Mouse (Mus musculus) ES-CJ7 (cell line): ENCODE results near the gene Cav1.

Experiments
- DNase-seq: peaks from one replicate; pipeline ENCODE4 v3.0.0; 2011; ENCODE audit warnings: low read depth, low spot score

The Cav1 gene

DNA sequence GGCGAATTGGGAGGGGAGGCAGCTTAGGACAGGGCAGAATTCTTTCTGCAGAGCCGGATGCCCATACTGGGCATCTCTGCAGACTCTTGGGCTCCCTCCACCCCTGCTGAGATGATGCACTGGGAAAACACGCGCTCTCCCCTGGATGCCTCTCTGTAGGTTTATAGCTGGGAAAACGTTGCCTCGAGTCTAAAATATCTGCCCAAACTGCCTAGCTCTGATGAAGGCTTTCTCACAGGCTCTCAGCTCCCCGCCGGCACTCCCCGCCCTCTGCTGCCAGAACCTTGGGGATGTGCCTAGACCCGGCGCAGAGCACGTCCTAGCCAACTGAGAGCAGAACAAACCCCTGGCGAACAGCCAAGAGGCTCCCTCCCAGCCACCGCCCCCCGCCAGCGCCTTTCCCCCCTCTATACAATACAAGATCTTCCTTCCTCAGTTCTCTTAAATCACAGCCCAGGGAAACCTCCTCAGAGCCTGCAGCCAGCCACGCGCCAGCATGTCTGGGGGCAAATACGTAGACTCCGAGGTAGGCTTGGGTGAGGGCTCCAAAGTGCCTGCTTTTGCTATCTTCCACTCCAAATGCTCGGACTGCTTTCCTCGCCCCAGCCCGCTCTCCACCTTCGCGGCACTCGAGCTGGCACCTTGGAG is at the start of gene Cav1:
Gene Cav1, plus strand, starts transcription at position 382 of the 648 bp plus-strand sequence.
- DNase-seq: peak; percentile 68

DNA sequence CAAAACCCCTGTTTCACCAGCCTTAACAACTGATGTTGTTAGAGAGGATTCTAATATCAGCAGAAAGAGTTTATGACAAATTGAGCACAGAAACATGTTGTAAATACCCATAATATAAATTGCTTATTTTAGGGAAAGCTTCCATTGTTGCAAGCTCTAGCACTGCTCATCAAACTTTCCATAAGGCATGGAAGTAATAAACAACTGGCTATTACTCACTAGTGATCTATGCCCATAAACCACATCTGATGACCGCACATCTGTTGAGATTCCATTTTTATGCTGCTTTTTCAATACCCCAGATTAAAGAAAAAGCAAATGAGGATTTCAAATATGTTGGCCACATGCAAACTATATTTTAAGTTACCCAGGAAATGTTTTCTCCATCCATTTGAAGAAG is 48.0 kb upstream of the Cav1 start:
- no peak for DNase-seq

DNA sequence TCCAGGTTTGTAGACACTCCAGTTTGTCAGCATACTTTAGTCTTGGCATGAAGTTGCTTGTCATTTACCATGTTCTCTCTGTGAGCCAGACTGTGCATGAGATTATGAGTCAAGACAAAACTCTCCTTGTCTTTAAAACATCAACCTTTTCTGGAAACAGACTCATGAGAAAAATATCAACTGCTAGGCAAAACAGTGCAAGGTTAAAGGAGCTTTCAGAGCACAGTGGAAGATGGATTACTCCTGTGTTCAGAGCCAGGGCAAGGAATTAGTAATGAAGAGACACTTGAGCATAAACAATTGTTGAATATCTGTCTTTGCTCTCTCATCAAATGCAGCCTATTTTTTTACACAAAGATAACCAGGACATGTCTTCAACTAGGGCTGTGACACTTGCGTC is 47.2 kb upstream of the Cav1 start:
- no peak for DNase-seq

DNA sequence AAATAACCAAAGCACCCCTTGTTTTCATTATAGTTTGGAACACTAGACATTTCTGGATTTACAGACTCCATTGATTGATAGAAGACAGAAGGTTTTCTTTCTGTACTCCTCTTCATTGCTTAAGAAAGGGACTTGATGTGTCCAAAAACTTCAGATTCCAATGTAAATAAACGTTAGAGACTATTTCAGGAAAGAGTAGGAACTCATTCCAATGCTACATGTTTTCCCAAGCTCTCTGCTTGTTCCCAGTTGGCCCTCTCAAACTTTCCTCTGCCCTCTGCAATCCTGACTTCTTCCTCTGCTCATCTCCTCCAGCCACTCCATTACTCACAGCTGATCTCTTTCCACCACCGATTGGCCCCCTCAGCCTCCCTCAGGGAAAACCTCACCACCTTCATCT is 43.3 kb upstream of the Cav1 start:
- no peak for DNase-seq

DNA sequence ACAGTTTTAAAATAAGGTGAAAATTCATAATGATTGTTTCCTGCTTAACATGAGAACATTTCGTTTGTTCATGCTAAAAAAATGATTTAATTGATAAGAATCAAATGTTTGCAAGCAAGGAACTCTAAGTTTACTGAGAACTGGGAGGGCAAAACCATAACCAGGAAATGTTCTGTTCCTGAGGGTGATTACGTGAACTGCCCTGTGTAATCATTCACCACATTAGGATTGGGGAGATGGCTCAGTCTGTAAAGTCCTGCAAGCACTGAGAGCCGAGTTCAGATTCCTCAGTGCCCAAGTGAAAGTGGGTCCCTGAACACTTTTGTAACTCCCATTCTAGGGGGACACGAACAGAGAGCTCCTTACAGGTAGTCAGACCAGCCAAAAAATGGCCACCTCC is 41.1 kb upstream of the Cav1 start:
- no peak for DNase-seq

DNA sequence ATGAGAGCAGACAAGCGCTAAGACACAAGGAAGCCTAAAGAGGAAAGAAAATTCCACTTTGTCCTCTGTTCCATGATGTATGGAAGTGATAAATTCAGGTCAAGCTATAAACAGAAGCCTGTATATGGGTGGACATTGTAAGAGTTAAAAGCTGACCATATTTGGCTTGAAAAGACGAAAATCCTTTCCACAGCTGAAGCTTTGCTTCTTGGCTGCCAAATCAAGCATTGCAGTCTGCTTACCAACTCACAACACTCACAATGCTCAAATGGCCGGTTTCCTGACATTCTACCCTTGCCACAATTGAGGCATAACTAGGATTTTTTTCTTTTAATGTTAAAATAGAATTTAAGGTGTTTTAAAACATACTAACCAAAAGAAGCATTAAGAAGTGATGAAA is 39.7 kb upstream of the Cav1 start:
- DNase-seq: no peak

GRCm38 (mm10) chr6:17278366-17278765 is 27.8 kb upstream of the Cav1 start:
- DNase-seq: no peak

- DNase-seq: peak; percentile 27
These were observed 25.0 kb upstream of the Cav1 start, which contains the start of gene Cav2 for GRCm38 (mm10) chr6:17280939-17281756. Gene Cav2 (plus strand): TSS chr6:17281185.

GRCm38 (mm10) chr6:17281757-17282092 is 24.4 kb upstream of the Cav1 start:
- no peak for DNase-seq

GRCm38 (mm10) chr6:17282159-17282558 is 24.0 kb upstream of the Cav1 start:
- DNase-seq: no peak

GRCm38 (mm10) chr6:17283834-17284233 is 22.3 kb upstream of the Cav1 start:
- DNase-seq: no peak

DNA sequence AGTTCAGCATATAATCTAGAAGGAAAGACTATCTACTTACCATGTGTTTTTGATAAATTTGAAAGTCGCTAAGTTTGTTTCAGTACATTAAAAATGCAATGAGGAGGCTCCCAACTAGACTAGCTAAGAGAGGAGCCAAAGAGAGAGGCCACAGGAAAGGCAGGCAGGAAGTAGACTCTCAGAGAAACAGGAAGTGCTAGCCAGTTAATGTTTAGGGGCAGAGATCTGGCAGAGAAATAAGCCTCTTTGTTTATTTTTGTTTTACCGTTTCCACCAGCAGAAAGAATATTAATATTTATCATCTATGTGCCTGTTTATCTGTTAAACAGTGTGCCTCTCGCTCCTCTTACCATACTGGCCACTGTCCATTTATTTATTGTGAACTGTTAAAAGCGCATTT is 19.8 kb upstream of the Cav1 start:
- no peak for DNase-seq

GRCm38 (mm10) chr6:17295116-17295515 is 11.0 kb upstream of the Cav1 start:
- DNase-seq: no peak

DNA sequence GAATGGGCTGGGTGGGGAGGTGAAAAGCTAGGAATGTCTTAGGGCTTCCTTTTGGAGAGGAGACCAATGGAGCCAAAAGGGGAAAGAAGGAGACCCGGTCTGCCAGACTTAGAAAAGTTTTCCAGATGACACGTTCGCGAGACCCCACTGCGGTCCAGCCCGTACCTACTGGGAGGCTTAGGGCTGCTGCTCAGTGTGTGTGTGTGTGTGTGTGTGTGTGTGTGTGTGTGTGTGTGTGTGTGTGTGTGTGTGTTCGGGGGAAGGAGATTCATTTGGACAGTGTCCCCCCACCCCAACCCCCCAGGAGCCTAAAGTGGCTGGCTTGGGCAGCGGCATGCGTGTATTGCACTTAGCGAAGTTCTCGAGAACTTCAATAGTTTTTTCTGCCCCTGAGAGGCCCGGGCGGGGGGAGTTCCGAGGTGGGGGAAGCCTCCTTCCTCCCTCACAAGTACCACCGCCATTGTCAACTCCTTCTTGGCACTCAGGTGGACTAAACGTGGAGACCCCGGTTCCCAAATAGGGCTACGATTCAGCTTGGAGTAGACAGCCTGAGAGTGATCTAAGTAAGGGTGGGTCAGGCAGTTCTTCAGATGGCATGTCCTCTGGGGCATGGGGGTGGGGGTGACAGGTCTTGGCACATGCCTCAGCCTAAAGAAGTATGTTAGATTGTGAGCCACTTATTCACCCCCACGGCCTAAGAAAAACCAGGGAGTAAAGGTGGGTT is 629 bp downstream of the Cav1 start:
- peak; percentile 10 for DNase-seq

DNA sequence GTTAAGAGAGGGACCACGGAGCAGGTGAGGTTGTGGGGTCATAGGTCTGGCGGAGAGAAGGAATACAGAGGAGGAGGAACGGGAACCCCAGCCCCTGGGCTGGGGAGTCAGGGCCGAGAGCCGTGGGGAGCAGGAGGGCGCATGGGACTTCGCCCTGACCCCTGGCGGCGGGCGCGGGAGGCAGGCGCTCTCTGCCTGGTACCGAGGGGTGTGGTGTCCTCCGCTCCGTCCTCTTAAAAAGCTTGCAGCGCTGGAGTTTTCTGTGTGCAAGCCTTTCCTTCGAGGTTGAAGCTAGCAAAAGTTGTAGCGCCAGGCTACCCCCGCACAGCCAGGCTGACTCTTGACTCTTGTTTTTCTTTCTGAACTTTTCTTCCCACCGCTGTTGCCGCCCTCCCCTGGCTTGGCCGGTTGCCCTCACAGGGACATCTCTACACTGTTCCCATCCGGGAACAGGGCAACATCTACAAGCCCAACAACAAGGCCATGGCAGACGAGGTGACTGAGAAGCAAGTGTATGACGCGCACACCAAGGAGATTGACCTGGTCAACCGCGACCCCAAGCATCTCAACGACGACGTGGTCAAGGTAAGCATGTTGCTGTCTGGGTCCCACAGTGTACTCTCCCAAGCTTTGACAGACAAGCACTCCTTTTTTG is 1.5 kb downstream of the Cav1 start:
- DNase-seq: peak; percentile 42

DNA sequence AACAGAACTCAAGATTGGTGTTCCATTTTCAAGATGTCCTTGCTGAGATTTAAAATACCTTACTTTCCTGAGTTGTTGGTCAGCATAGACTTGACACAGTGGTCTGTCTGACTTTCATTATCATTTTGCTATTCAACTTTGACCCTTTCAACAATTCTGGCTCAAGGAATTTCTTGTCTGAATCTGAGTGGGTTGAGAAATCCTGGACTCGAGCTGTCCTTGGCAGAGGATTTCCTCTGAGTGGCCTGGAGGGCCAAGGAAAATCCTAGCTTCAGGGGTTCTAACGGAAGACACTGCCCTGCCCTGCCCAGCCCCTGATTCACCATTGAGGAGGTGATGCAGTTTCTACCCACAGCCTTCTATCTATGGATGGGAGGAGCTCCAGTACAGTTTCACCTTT is 2.5 kb downstream of the Cav1 start:
- DNase-seq: no peak

- no peak for DNase-seq
These were observed 3.1 kb downstream of the Cav1 start for GRCm38 (mm10) chr6:17309260-17309659.

DNA sequence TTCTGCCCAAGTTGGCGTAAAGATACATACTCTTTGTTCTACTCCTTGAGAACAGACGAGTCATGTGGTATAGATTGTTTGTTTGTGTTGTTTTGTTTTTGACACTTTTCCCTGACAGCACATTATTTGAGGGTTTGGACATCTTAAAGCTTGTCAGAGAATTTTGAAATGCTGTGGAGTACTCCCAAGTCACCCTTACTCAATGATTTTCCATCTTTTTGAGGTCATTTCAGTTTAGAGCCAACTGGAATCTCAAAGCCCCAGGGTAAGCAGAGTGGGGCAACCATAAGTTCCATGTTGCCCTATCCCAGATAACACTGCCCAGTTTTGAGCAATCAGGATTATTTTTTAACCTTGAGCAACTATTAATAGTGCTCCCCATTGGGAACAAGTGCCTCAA is 8.1 kb downstream of the Cav1 start:
- DNase-seq: no peak

DNA sequence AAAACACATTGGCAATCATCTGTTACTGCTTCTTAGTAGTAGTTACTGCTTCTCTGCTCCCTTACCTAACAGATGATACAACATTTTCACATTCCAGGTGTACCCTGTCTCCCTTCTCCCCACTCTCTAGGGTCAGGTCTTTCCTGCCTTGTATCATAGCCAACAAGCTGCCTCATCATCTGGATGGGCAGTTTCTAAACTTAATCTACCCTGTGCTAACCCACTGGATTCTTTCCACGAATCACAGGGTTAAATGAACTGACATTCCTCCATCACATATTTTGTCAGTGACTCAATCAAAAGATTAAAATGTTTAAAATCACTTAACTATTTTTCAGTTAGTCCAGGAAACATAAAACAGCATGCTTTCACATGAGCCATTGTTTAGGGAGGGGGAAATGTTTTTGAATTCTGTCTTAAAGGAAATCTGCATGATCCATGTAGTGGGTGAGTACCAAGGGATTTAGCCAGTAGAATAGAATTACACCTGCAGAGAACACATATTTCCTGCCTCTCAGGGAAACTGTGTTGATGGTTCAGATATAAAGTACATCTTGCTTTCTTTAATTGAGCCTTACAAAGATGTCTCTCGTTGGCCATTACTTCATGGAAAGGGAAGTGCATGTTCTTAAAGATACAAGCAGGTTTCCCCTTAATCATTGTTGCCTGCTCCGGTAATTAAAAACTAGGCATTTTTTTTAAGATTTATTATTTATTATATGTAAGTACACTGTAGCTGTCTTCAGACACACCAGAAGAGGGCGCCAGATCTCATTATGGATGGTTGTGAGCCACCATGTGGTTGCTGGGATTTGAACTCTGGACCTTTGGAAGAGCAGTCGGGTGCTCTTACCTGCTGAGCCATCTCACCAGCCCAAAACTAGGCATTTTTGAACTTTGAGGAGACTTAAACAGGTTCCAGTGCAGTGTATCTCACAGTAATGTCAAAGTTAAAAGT is 8.8 kb downstream of the Cav1 start:
- DNase-seq: no peak

GRCm38 (mm10) chr6:17316294-17317166 is 10.4 kb downstream of the Cav1 start:
- no peak for DNase-seq
